Mouse (Mus musculus) retina, postnatal 1 day (tissue): Measurements from ENCODE around the gene Abcc8.
"Not testable (repeated sequence)": the region's sequence is repeated elsewhere in the genome, so short reads cannot be mapped to it uniquely, and the experiment has no call there.

ENCODE experiments used
- DNase-seq: peaks from one replicate; pipeline ENCODE4 v3.0.0-alpha.2; 2012

The Abcc8 gene

GRCm38 (mm10) chr7:46179431-46180275 lies at the start of gene Abcc8:
Gene Abcc8, minus strand, starts transcription at chr7:46180033.
- peak; percentile 51 for DNase-seq

GRCm38 (mm10) chr7:46226936-46227335 lies 47.1 kb upstream of the Abcc8 start:
- no peak for DNase-seq

GRCm38 (mm10) chr7:46226253-46226652 lies 46.4 kb upstream of the Abcc8 start:
- peak; percentile 71 for DNase-seq

GRCm38 (mm10) chr7:46220591-46221129 lies 40.8 kb upstream of the Abcc8 start:
- DNase-seq = no peak

GRCm38 (mm10) chr7:46218415-46218814 lies 38.6 kb upstream of the Abcc8 start:
- DNase-seq = peak; percentile 89

- peak; percentile 89 for DNase-seq
Measured at GRCm38 (mm10) chr7:46216481-46216880, 36.6 kb upstream of the Abcc8 start.

- no peak for DNase-seq
Measured at GRCm38 (mm10) chr7:46210276-46210675, 30.4 kb upstream of the Abcc8 start.

GRCm38 (mm10) chr7:46208131-46208530 lies 28.3 kb upstream of the Abcc8 start:
- no peak for DNase-seq

- DNase-seq = no peak
Measured at GRCm38 (mm10) chr7:46204775-46205174, 24.9 kb upstream of the Abcc8 start.

GRCm38 (mm10) chr7:46204046-46204471 lies 24.2 kb upstream of the Abcc8 start:
- peak; percentile 55 for DNase-seq

GRCm38 (mm10) chr7:46201649-46202048 lies 21.8 kb upstream of the Abcc8 start:
- peak; percentile 75 for DNase-seq

GRCm38 (mm10) chr7:46200021-46200420 lies 20.2 kb upstream of the Abcc8 start:
- no peak for DNase-seq

- no peak for DNase-seq
Measured at GRCm38 (mm10) chr7:46195356-46195755, 15.5 kb upstream of the Abcc8 start.

GRCm38 (mm10) chr7:46184232-46184631 lies 4.4 kb upstream of the Abcc8 start:
- DNase-seq = no peak

GRCm38 (mm10) chr7:46181590-46181989 lies 1.8 kb upstream of the Abcc8 start:
- DNase-seq = peak; percentile 80

- DNase-seq = not testable (repeated sequence)
Measured at GRCm38 (mm10) chr7:46168980-46169379, 10.9 kb downstream of the Abcc8 start.

- DNase-seq = no peak
Measured at GRCm38 (mm10) chr7:46168402-46168801, 11.4 kb downstream of the Abcc8 start.

- DNase-seq = no peak
Measured at GRCm38 (mm10) chr7:46167901-46168300, 11.9 kb downstream of the Abcc8 start.

- no peak for DNase-seq
Measured at GRCm38 (mm10) chr7:46165876-46166275, 14.0 kb downstream of the Abcc8 start.

GRCm38 (mm10) chr7:46162731-46163130 lies 17.1 kb downstream of the Abcc8 start:
- no peak for DNase-seq

- peak; percentile 30 for DNase-seq
Measured at GRCm38 (mm10) chr7:46162132-46162727, 17.6 kb downstream of the Abcc8 start.

GRCm38 (mm10) chr7:46161615-46162014 lies 18.2 kb downstream of the Abcc8 start:
- no peak for DNase-seq

- DNase-seq = no peak
Measured at GRCm38 (mm10) chr7:46157746-46158145, 22.1 kb downstream of the Abcc8 start.
